ENCODE assay signal across 9 mouse cellular contexts in the genomic region with DNA sequence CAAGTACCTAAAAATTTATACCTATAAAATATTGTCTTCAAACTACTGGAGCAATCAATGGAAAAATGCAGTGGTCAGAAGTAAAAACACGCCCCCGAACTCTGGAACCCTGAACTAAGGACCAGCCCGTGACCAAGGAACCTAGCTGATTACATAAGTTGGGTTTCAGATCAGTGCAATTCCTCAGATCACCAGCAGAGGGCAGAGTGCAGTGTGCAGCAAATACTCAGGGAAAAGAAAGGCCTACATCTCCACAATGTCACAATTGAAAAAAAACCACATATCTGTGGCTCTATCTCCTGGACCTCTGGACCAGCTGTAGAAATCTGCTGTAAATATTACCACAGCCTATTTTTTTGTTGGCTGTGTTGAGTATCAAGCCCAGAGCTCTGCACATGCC. TPM values are rescaled to one million over a fixed set of nuclear protein-coding genes. Genes with fewer than 3 reads are reported as not detected.
DNase-seq lines count a peak whose midpoint lies in the region; ATAC-seq and TF ChIP-seq lines count a peak whose summit lies in the region.
"Had no signal": no experiment of that assay in that cellular context is flagged by ENCODE, and none has a peak within 500 bp of the region (broad histone marks: within the 10 kb centered on the region; RNA-seq: fewer than 3 reads in every experiment).

No protein-coding gene starts in this region.

- H3K9me3 ChIP-seq in MEL (replicated peaks; ENCODE audit: insufficient read depth, low read length) = no peaks in the 10 kb centered on the region
- H3K9me3 ChIP-seq in lung, embryonic 14.5 days (ENCODE audit: low read depth, low read length) = no peaks in the 10 kb centered on the region
- H3K9me3 ChIP-seq: heart, embryonic 13.5 days had no signal

- DNase-seq in A20 (ENCODE audit: low read depth, low spot score) (peak; percentile 79), MEL (ENCODE audit: low read depth, low spot score) (peak; percentile 86)
- DNase-seq in cerebellum, adult 8-10 months = peak; percentile 90
- DNase-seq in gastrocnemius, adult 2 months = peak; percentile 78
- DNase-seq in kidney, postnatal 4 days = peak; percentile 85 to 87
- peak; percentile 93 for DNase-seq in lung, embryonic 14.5 days
- peak; percentile 84 for DNase-seq in right cerebral cortex, adult 18-20 months
- peak; percentile 79 for DNase-seq in urinary bladder, postnatal 14 days (ENCODE audit: low spot score)

- no peaks in the 10 kb centered on the region for H3K79me2 ChIP-seq in MEL (ENCODE audit: control insufficient read depth, insufficient read depth, low read length, poor library complexity)

- no peaks in the 10 kb centered on the region for H3K27me3 ChIP-seq in MEL (ENCODE audit: control insufficient read depth in 1 of 2, insufficient read depth in 2 of 2, low read length in 2 of 2)
- no peaks in the 10 kb centered on the region for H3K27me3 ChIP-seq in lung, embryonic 14.5 days (ENCODE audit: insufficient read depth, low read length)
- H3K27me3 ChIP-seq: heart, embryonic 13.5 days had no signal

- H3K4me3 ChIP-seq in MEL (ENCODE audit: control insufficient read depth in 1 of 2, insufficient read depth in 1 of 2, low read depth in 2 of 2, low read length in 2 of 2) = no peak overlapping the region
- no peak overlapping the region for H3K4me3 ChIP-seq in gastrocnemius, adult 2 months
- no peak overlapping the region for H3K4me3 ChIP-seq in lung, embryonic 14.5 days (ENCODE audit: low read depth, low read length)
- H3K4me3 ChIP-seq: heart, embryonic 13.5 days had no signal

- no peak overlapping the region for H3K4me2 ChIP-seq in lung, embryonic 14.5 days
- H3K4me2 ChIP-seq: heart, embryonic 13.5 days had no signal

- TF ChIP-seq POLR2A in MEL (IDR thresholded peaks at IDR 0.05; ENCODE audit: control insufficient read depth in 1 of 2, insufficient read depth in 1 of 2, low read depth in 1 of 2, low read length in 2 of 2, poor library complexity in 1 of 2) = no peak

- H3K9ac ChIP-seq in MEL (ENCODE audit: control insufficient read depth, low read depth, low read length, poor library complexity, severe bottlenecking) = no peak overlapping the region
- H3K9ac ChIP-seq in lung, embryonic 14.5 days = no peak overlapping the region
- H3K9ac ChIP-seq: heart, embryonic 13.5 days had no signal

- WGBS in lung, embryonic 14.5 days = 32% methylated on average over 3 of the region's 3 CpGs

- no peak for TF ChIP-seq EP300 in MEL (IDR thresholded peaks at IDR 0.05; ENCODE audit: low read depth in 1 of 2, low read length in 2 of 2)

- intact Hi-C loops in gastrocnemius, adult 2 months (cut with DNase I) = loop anchor here (5.0 kb wide), 1 partner anchor 65 kb away; a partner anchor contains a TSS

- peaks cover 0 to 2% of the 10 kb centered on the region in 2 experiments; a peak in 1 of 4 replicates for H3K4me1 ChIP-seq in MEL (ENCODE audit: control insufficient read depth in 1 of 2, insufficient read depth in 2 of 2, low read length in 2 of 2)
- no peaks in the 10 kb centered on the region for H3K4me1 ChIP-seq in lung, embryonic 14.5 days (ENCODE audit: insufficient read depth)
- H3K4me1 ChIP-seq: heart, embryonic 13.5 days had no signal

- ATAC-seq in lung, embryonic 14.5 days (ENCODE audit: insufficient read depth) = no peak

- no peak overlapping the region for H3K27ac ChIP-seq in MEL (ENCODE audit: control insufficient read depth, low read depth, low read length)
- no peak overlapping the region for H3K27ac ChIP-seq in gastrocnemius, adult 2 months
- no peak overlapping the region for H3K27ac ChIP-seq in lung, embryonic 14.5 days (ENCODE audit: low read depth)
- H3K27ac ChIP-seq: heart, embryonic 13.5 days had no signal

- peak; percentile 36 for TF ChIP-seq RAD21 in MEL (IDR thresholded peaks at IDR 0.05; ENCODE audit: low read depth, low read length)

- peaks cover 2% of the 10 kb centered on the region in 2 experiments; a peak in 2 of 4 replicates for H3K36me3 ChIP-seq in MEL (ENCODE audit: control insufficient read depth in 1 of 2, insufficient read depth in 2 of 2, low read length in 2 of 2)
- peaks cover 44% of the 10 kb centered on the region for H3K36me3 ChIP-seq in lung, embryonic 14.5 days (ENCODE audit: insufficient read depth)

- TF ChIP-seq CTCF in MEL (IDR thresholded peaks at IDR 0.05 in 2 of 3, conservative IDR thresholded peaks at IDR 0.05 in 1 of 3; ENCODE audit: control insufficient read depth in 1 of 3, insufficient read depth in 1 of 3, low read depth in 2 of 3, low read length in 3 of 3, poor library complexity in 1 of 3, severe bottlenecking in 1 of 3) = peak; percentile 81 to 98 (median 89)
- no peak; the same call in 1 of the 2 replicates for TF ChIP-seq CTCF in gastrocnemius, adult 2 months (IDR thresholded peaks at IDR 0.05)
- TF ChIP-seq CTCF in lung, embryonic 14.5 days (IDR thresholded peaks at IDR 0.05; ENCODE audit: low read depth) = peak; percentile 96

TF ChIP-seq in MEL, 35 proteins besides CTCF, POLR2A, EP300 and RAD21:
- TF ChIP-seq MYB (IDR thresholded peaks at IDR 0.05; ENCODE audit: low read depth, low read length) (no peak), POLR2AphosphoS5 (IDR thresholded peaks at IDR 0.05; ENCODE audit: borderline replicate concordance, low read depth, low read length) (no peak), GATA1 (IDR thresholded peaks at IDR 0.05; ENCODE audit: low read depth, low read length) (no peak), UBTF (IDR thresholded peaks at IDR 0.05; ENCODE audit: borderline replicate concordance, insufficient read depth, low read depth, low read length) (no peak), MXI1 (IDR thresholded peaks at IDR 0.05; ENCODE audit: low read depth, low read length) (no peak), TAL1 (IDR thresholded peaks at IDR 0.05; ENCODE audit: low read length) (no peak), BHLHE40 (IDR thresholded peaks at IDR 0.05; ENCODE audit: borderline replicate concordance, low read depth, low read length) (0 out of 2 replicates have a peak, but pooled peaks have one; percentile 19), TBP (IDR thresholded peaks at IDR 0.05; ENCODE audit: low read depth, low read length) (no peak), CHD2 (IDR thresholded peaks at IDR 0.05; ENCODE audit: low read length) (no peak), SMC3 (IDR thresholded peaks at IDR 0.05; ENCODE audit: low read depth, low read length) (peak; percentile 66), CHD1 (IDR thresholded peaks at IDR 0.05; ENCODE audit: low read depth, low read length) (no peak), ETS1 (IDR thresholded peaks at IDR 0.05; ENCODE audit: low read depth, low read length) (no peak), MAZ (IDR thresholded peaks at IDR 0.05; ENCODE audit: low read depth, low read length) (no peak), GABPA (IDR thresholded peaks at IDR 0.05; ENCODE audit: low read depth, low read length) (no peak), ZC3H11A (IDR thresholded peaks at IDR 0.05; ENCODE audit: low read depth, low read length) (0 out of 2 replicates have a peak, but pooled peaks have one; percentile 36), MAFK (IDR thresholded peaks at IDR 0.05; ENCODE audit: borderline replicate concordance, low read depth, low read length) (no peak), ZKSCAN1 (IDR thresholded peaks at IDR 0.05; ENCODE audit: low read depth, low read length) (no peak), E2F4 (IDR thresholded peaks at IDR 0.05; ENCODE audit: borderline replicate concordance, low read depth, low read length) (no peak), MYC (IDR thresholded peaks at IDR 0.05; ENCODE audit: low read depth, low read length) (no peak), USF2 (IDR thresholded peaks at IDR 0.05; ENCODE audit: borderline replicate concordance in 1 of 2, insufficient read depth in 1 of 2, low read depth in 1 of 2, low read length in 2 of 2) (no peak), NELFE (IDR thresholded peaks at IDR 0.05; ENCODE audit: low read depth, low read length) (no peak), ZNF384 (IDR thresholded peaks at IDR 0.05; ENCODE audit: low read depth, low read length) (peak; percentile 60; the same call in 1 of the 2 replicates), MEF2A (IDR thresholded peaks at IDR 0.05; ENCODE audit: extremely low read depth, insufficient replicate concordance, low read depth, low read length, poor library complexity, severe bottlenecking) (no peak), ELF1 (IDR thresholded peaks at IDR 0.05; ENCODE audit: low read depth, low read length) (no peak), HCFC1 (IDR thresholded peaks at IDR 0.05; ENCODE audit: low read depth, low read length) (no peak)

RNA-seq across cellular contexts. Expression of a gene that starts 13.1 kb away (rescaled TPM):
- total RNA-seq in MEL (2012; rRNA removed) = 7.6 and 8.4 TPM in 2 replicates
- 10 to 100 TPM in 1 of 2 experiments, not detected in 1; 19.7 TPM for polyA plus RNA-seq in MEL (2012; ENCODE audit: insufficient read depth in 1 of 2, insufficient read length in 2 of 2, low read depth in 1 of 2, low replicate concordance in 2 of 2, missing spikeins in 1 of 2)
- total RNA-seq in gastrocnemius, adult 2 months (2021) = 10 to 100 TPM; 30.4 to 36.1 TPM
- polyA plus RNA-seq in lung, embryonic 14.5 days (2014; fragmentation: Nextera tagmentation; extraction: Ambion mirVana) = 17.3 and 18.9 TPM in 2 replicates
